Mouse (Mus musculus): ENCODE data around the gene Cdk19. TPM values are rescaled to one million over a fixed set of nuclear protein-coding genes. Genes with fewer than 3 reads are reported as not detected.

Gene Cdk19
- total and polyA plus RNA-seq, 3 experiments: 2.8 to 8.2 TPM; not detected in 1

DNA sequence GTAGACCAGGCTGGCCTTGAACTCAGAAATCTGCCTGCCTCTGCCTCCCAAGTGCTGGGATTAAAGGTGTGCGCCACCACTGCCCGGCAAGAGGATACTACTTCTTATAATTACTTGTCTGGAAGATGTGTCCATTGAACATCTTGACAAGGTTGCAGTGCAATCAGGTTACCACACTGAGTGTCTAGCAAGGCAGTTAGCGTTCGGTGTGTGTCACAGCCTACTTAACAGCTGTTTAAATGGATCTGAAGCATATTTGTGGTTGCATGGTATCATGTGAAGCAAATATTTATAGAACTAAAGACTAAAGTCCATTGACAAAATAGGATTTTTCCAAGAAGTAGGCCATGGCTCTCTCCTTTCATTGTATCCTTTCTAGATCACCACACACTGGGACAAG, 90.8 kb downstream of the Cdk19 start:
- Histone ChIP-seq H3K27me3 (ENCODE audit: control insufficient read depth in 1 of 2, insufficient read depth in 2 of 2, low read length in 2 of 2) (no peaks in the 10 kb centered on the region), H3K4me3 (ENCODE audit: control insufficient read depth in 1 of 2, insufficient read depth in 1 of 2, low read depth in 2 of 2, low read length in 2 of 2) (no peak overlapping the region), H3K79me2 (ENCODE audit: control insufficient read depth, insufficient read depth, low read length, poor library complexity) (no peaks in the 10 kb centered on the region), H3K4me1 (ENCODE audit: control insufficient read depth in 1 of 2, insufficient read depth in 2 of 2, low read length in 2 of 2) (no peaks in the 10 kb centered on the region), H3K9me3 (replicated peaks; ENCODE audit: insufficient read depth, low read length) (no peaks in the 10 kb centered on the region), H3K36me3 (ENCODE audit: control insufficient read depth in 1 of 2, insufficient read depth in 2 of 2, low read length in 2 of 2) (no peaks in the 10 kb centered on the region), H3K9ac (ENCODE audit: control insufficient read depth, low read depth, low read length, poor library complexity, severe bottlenecking) (no peak overlapping the region), H3K27ac (ENCODE audit: control insufficient read depth, low read depth, low read length) (no peak overlapping the region)
- TF ChIP-seq ETS1 (IDR thresholded peaks at IDR 0.05; ENCODE audit: low read depth, low read length) (no peak), USF2 (IDR thresholded peaks at IDR 0.05; ENCODE audit: borderline replicate concordance in 1 of 2, insufficient read depth in 1 of 2, low read depth in 1 of 2, low read length in 2 of 2) (no peak), USF1 (IDR thresholded peaks at IDR 0.05; ENCODE audit: low read depth, low read length) (no peak), NRF1 (IDR thresholded peaks at IDR 0.05; ENCODE audit: insufficient read depth, low read depth, low read length, poor library complexity, severe bottlenecking) (no peak), ZC3H11A (IDR thresholded peaks at IDR 0.05; ENCODE audit: low read depth, low read length) (no peak), MEF2A (IDR thresholded peaks at IDR 0.05; ENCODE audit: extremely low read depth, insufficient replicate concordance, low read depth, low read length, poor library complexity, severe bottlenecking) (no peak), MXI1 (IDR thresholded peaks at IDR 0.05; ENCODE audit: low read depth, low read length) (no peak), MAX (IDR thresholded peaks at IDR 0.05; ENCODE audit: low read length) (no peak), UBTF (IDR thresholded peaks at IDR 0.05; ENCODE audit: borderline replicate concordance, insufficient read depth, low read depth, low read length) (no peak), GATA1 (IDR thresholded peaks at IDR 0.05; ENCODE audit: low read depth, low read length) (no peak)
- no peak for DNase-seq (ENCODE audit: low read depth, low spot score)

GRCm38 (mm10) chr10:40431957-40432356, 92.6 kb downstream of the Cdk19 start:
- H3K4me1 ChIP-seq (ENCODE audit: control insufficient read depth in 1 of 2, insufficient read depth in 2 of 2, low read length in 2 of 2): no peaks in the 10 kb centered on the region
- no peaks in the 10 kb centered on the region for H3K36me3 ChIP-seq (ENCODE audit: control insufficient read depth in 1 of 2, insufficient read depth in 2 of 2, low read length in 2 of 2)
- H3K9ac ChIP-seq (ENCODE audit: control insufficient read depth, low read depth, low read length, poor library complexity, severe bottlenecking): no peak overlapping the region
- H3K4me3 ChIP-seq (ENCODE audit: control insufficient read depth in 1 of 2, insufficient read depth in 1 of 2, low read depth in 2 of 2, low read length in 2 of 2): no peak overlapping the region
- DNase-seq (ENCODE audit: low read depth, low spot score): no peak
- no peaks in the 10 kb centered on the region for H3K79me2 ChIP-seq (ENCODE audit: control insufficient read depth, insufficient read depth, low read length, poor library complexity)
- no peaks in the 10 kb centered on the region for H3K27me3 ChIP-seq (ENCODE audit: control insufficient read depth in 1 of 2, insufficient read depth in 2 of 2, low read length in 2 of 2)
- no peak overlapping the region for H3K27ac ChIP-seq (ENCODE audit: control insufficient read depth, low read depth, low read length)
- H3K9me3 ChIP-seq (replicated peaks; ENCODE audit: insufficient read depth, low read length): no peaks in the 10 kb centered on the region
- TF ChIP-seq POLR2A (IDR thresholded peaks at IDR 0.05; ENCODE audit: control insufficient read depth in 1 of 2, insufficient read depth in 1 of 2, low read depth in 1 of 2, low read length in 2 of 2, poor library complexity in 1 of 2) (no peak), BHLHE40 (IDR thresholded peaks at IDR 0.05; ENCODE audit: borderline replicate concordance, low read depth, low read length) (no peak), NELFE (IDR thresholded peaks at IDR 0.05; ENCODE audit: low read depth, low read length) (no peak), MAX (IDR thresholded peaks at IDR 0.05; ENCODE audit: low read length) (no peak), MEF2A (IDR thresholded peaks at IDR 0.05; ENCODE audit: extremely low read depth, insufficient replicate concordance, low read depth, low read length, poor library complexity, severe bottlenecking) (no peak), USF1 (IDR thresholded peaks at IDR 0.05; ENCODE audit: low read depth, low read length) (no peak), MAFK (IDR thresholded peaks at IDR 0.05; ENCODE audit: borderline replicate concordance, low read depth, low read length) (no peak), CHD1 (IDR thresholded peaks at IDR 0.05; ENCODE audit: low read depth, low read length) (no peak), ELF1 (IDR thresholded peaks at IDR 0.05; ENCODE audit: low read depth, low read length) (no peak), ZMIZ1 (IDR thresholded peaks at IDR 0.05; ENCODE audit: low read depth, low read length) (no peak)
